Mouse (Mus musculus) MEL (cell line): ENCODE data around the gene Tbr1. TPM values are rescaled to one million over a fixed set of nuclear protein-coding genes. Genes with fewer than 3 reads are reported as not detected.

ENCODE experiments used
- DNase-seq: peaks from one replicate; pipeline ENCODE4 v3.0.0; 2011; ENCODE audit warnings: low read depth, low spot score
- H3K27ac ChIP-seq: 2 replicates; pipeline ENCODE4 v1.5.1; 2012; ENCODE audit warnings: low read depth, mild to moderate bottlenecking, control low read depth, low read length, moderate library complexity; ENCODE audit not compliant: control insufficient read depth
- H3K27me3 ChIP-seq, 2 experiments: fragments of 150-350 bp in 1 of 2; sonication (generic) in 1 of 2; 2 replicates each; pipeline ENCODE4 v1.6.1; 2012; ENCODE audit warnings: low read length in 2 of 2, mild to moderate bottlenecking in 2 of 2, improper control_type of control experiment in 1 of 2, moderate library complexity in 1 of 2; ENCODE audit not compliant: insufficient read depth in 2 of 2, control insufficient read depth in 1 of 2
- H3K36me3 ChIP-seq, 2 experiments: 2 replicates each; pipeline ENCODE4 v1.6.1; 2012 to 2014; ENCODE audit warnings: low read length in 2 of 2, improper control_type of control experiment in 1 of 2, inconsistent platforms in 1 of 2, mild to moderate bottlenecking in 1 of 2; ENCODE audit not compliant: insufficient read depth in 2 of 2, control insufficient read depth in 1 of 2
- H3K4me1 ChIP-seq, 2 experiments: fragments of 150-350 bp in 1 of 2; sonication (generic) in 1 of 2; 2 replicates each; pipeline ENCODE4 v1.6.1; 2012; ENCODE audit warnings: low read length in 2 of 2, improper control_type of control experiment in 1 of 2, mild to moderate bottlenecking in 1 of 2; ENCODE audit not compliant: insufficient read depth in 2 of 2, control insufficient read depth in 1 of 2
- H3K4me3 ChIP-seq, 2 experiments: fragments of 150-350 bp in 1 of 2; sonication (generic) in 1 of 2; 2 replicates each; pipeline ENCODE4 v1.5.1; 2012; ENCODE audit warnings: low read depth in 2 of 2, low read length in 2 of 2, mild to moderate bottlenecking in 2 of 2, moderate library complexity in 2 of 2, control low read depth in 1 of 2, improper control_type of control experiment in 1 of 2; ENCODE audit not compliant: control insufficient read depth in 1 of 2, insufficient read depth in 1 of 2
- H3K79me2 ChIP-seq: 2 replicates; pipeline ENCODE4 v1.6.1; 2012; ENCODE audit warnings: mild to moderate bottlenecking, low read length, moderate library complexity; ENCODE audit not compliant: control insufficient read depth, poor library complexity, insufficient read depth
- H3K9ac ChIP-seq: 2 replicates; pipeline ENCODE4 v1.6.1; 2012; ENCODE audit warnings: low read depth, mild to moderate bottlenecking, control low read depth, low read length, moderate library complexity; ENCODE audit not compliant: control insufficient read depth, poor library complexity, severe bottlenecking
- H3K9me3 ChIP-seq: fragments of 150-350 bp; sonication (generic); replicated peaks from 2 replicates; pipeline ENCODE4 v1.6.1; 2012; ENCODE audit warnings: mild to moderate bottlenecking, low read length, improper control_type of control experiment, moderate library complexity; ENCODE audit not compliant: insufficient read depth
- BHLHE40 ChIP-seq: IDR thresholded peaks from 2 replicates; pipeline ENCODE4 v1.6.1; 2012; ENCODE audit warnings: low read depth, mild to moderate bottlenecking, inconsistent platforms, low read length, improper control_type of control experiment, borderline replicate concordance
- CHD1 ChIP-seq: IDR thresholded peaks from 2 replicates; pipeline ENCODE4 v1.6.1; 2012; ENCODE audit warnings: low read depth, mild to moderate bottlenecking, inconsistent platforms, low read length, improper control_type of control experiment
- EP300 ChIP-seq, 2 experiments: IDR thresholded peaks; 2 replicates each; pipeline ENCODE4 v1.6.1; 2011; ENCODE audit warnings: improper control_type of control experiment in 2 of 2, low read length in 2 of 2, low read depth in 1 of 2, mild to moderate bottlenecking in 1 of 2
- ETS1 ChIP-seq: IDR thresholded peaks from 2 replicates; pipeline ENCODE4 v1.6.1; 2012; ENCODE audit warnings: low read depth, mild to moderate bottlenecking, inconsistent platforms, low read length, improper control_type of control experiment, moderate library complexity
- GABPA ChIP-seq: IDR thresholded peaks from 2 replicates; pipeline ENCODE4 v1.6.1; 2012; ENCODE audit warnings: low read depth, mild to moderate bottlenecking, inconsistent platforms, low read length, improper control_type of control experiment, moderate library complexity
- GATA1 ChIP-seq: IDR thresholded peaks from 2 replicates; pipeline ENCODE4 v1.6.1; 2011; ENCODE audit warnings: low read depth, low read length, improper control_type of control experiment
- MYB ChIP-seq: IDR thresholded peaks from 2 replicates; pipeline ENCODE4 v1.6.1; 2011; ENCODE audit warnings: mild to moderate bottlenecking, low read depth, low read length, improper control_type of control experiment
- NELFE ChIP-seq: IDR thresholded peaks from 2 replicates; pipeline ENCODE4 v1.6.1; 2011; ENCODE audit warnings: low read depth, low read length, improper control_type of control experiment
- POLR2AphosphoS2 ChIP-seq: IDR thresholded peaks from 2 replicates; pipeline ENCODE4 v1.6.1; 2011; ENCODE audit warnings: low read length, improper control_type of control experiment
- RAD21 ChIP-seq: IDR thresholded peaks from 2 replicates; pipeline ENCODE4 v1.6.1; 2011; ENCODE audit warnings: mild to moderate bottlenecking, low read depth, low read length, improper control_type of control experiment
- SIN3A ChIP-seq: IDR thresholded peaks from 2 replicates; pipeline ENCODE4 v1.6.1; 2012; ENCODE audit warnings: low read length, improper control_type of control experiment, inconsistent platforms
- TAL1 ChIP-seq: IDR thresholded peaks from 2 replicates; pipeline ENCODE4 v1.6.1; 2012; ENCODE audit warnings: mild to moderate bottlenecking, inconsistent platforms, low read length, moderate library complexity, mixed read lengths
- TBP ChIP-seq: IDR thresholded peaks from 2 replicates; pipeline ENCODE4 v1.8.0; 2011; ENCODE audit warnings: low read depth, low read length, improper control_type of control experiment
- TCF12 ChIP-seq: IDR thresholded peaks from 2 replicates; pipeline ENCODE4 v1.6.1; 2014; ENCODE audit warnings: low read depth, mild to moderate bottlenecking, inconsistent platforms, low read length, improper control_type of control experiment, moderate library complexity
- USF1 ChIP-seq: IDR thresholded peaks from 2 replicates; pipeline ENCODE4 v1.6.1; 2014; ENCODE audit warnings: low read depth, mild to moderate bottlenecking, inconsistent platforms, low read length, improper control_type of control experiment, moderate library complexity
- USF2 ChIP-seq, 2 experiments: IDR thresholded peaks; 2 replicates each; pipeline ENCODE4 v1.6.1; 2011 to 2012; ENCODE audit warnings: improper control_type of control experiment in 2 of 2, low read length in 2 of 2, borderline replicate concordance in 1 of 2, inconsistent platforms in 1 of 2, low read depth in 1 of 2, mild to moderate bottlenecking in 1 of 2; ENCODE audit not compliant: insufficient read depth in 1 of 2
- ZC3H11A ChIP-seq: IDR thresholded peaks from 2 replicates; pipeline ENCODE4 v1.6.1; 2012; ENCODE audit warnings: low read depth, mild to moderate bottlenecking, inconsistent platforms, low read length, improper control_type of control experiment
- ZKSCAN1 ChIP-seq: IDR thresholded peaks from 2 replicates; pipeline ENCODE4 v1.6.1; 2012; ENCODE audit warnings: low read depth, mild to moderate bottlenecking, inconsistent platforms, low read length, improper control_type of control experiment, moderate library complexity
- ZMIZ1 ChIP-seq: IDR thresholded peaks from 2 replicates; pipeline ENCODE4 v1.6.1; 2012; ENCODE audit warnings: low read depth, mild to moderate bottlenecking, inconsistent platforms, low read length, improper control_type of control experiment, moderate library complexity
- ZNF384 ChIP-seq: IDR thresholded peaks from 2 replicates; pipeline ENCODE4 v1.6.1; 2012; ENCODE audit warnings: low read depth, mild to moderate bottlenecking, inconsistent platforms, low read length, improper control_type of control experiment
- polyA plus RNA-seq, 2 experiments: library from polyadenylated mRNA; stranded (reverse) in 1 of 2; unstranded in 1 of 2; fragments of >175 nt in 1 of 2; fragments of >200 nt in 1 of 2; gene quantifications; 2 replicates each; pipeline versions ENCODE4 v1.2.1 to v1.2.4; 2012; ENCODE audit warnings: low replicate concordance in 2 of 2, low read depth in 1 of 2; ENCODE audit not compliant: insufficient read length in 2 of 2, insufficient read depth in 1 of 2, missing spikeins in 1 of 2
- total RNA-seq: library from RNA; depleted of rRNA; stranded (reverse); fragments of 300-350 nt; gene quantifications from 2 replicates; pipeline ENCODE4 v1.2.3, GENCODE M21; 2012

The Tbr1 gene
- total and polyA plus RNA-seq, 3 experiments = 0.11 TPM; not detected in 2

DNA sequence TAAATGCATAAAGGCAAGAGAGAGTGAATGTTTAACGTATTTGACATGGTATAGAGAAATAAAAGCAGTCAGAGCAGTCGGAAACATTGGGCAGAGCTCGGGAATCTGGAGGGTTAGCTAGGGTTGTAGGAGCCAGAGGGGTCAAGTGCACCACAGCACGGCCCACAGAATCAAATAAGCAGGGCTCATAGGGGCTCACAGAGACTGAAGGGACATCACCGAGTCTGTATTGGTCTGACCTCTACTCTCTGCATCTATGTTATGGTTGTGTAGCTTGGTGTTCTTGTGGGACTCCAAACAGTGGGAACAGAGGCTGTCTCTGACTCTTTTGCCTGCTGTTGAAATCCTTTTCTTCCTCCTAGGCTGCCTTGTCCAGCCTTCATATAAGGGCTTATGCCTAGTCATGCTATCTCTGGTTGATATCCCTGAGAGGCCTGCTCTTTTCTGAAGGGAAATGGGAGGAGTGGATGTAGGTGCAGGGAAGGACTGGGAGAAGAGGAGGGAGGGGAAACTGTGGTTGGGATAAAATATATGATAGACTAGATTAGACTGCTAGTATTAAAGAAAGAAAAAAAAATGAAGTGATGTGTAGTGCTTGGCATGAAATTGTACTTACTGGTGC, 43.4 kb upstream of the Tbr1 start:
- DNase-seq = no peak
- Histone ChIP-seq H3K27ac (no peak overlapping the region), H3K36me3 (peaks cover 5 to 27% of the 10 kb centered on the region in 2 experiments), H3K79me2 (peaks cover 11% of the 10 kb centered on the region; the same call in 1 of the 2 replicates), H3K9me3 (no peaks in the 10 kb centered on the region), H3K4me1 (peaks cover 1 to 3% of the 10 kb centered on the region in 2 experiments; a peak in 3 of 4 replicates), H3K9ac (no peak overlapping the region), H3K27me3 (no peaks in the 10 kb centered on the region), H3K4me3 (no peak overlapping the region)
- TF ChIP-seq EP300 (IDR thresholded peaks at IDR 0.05; ENCODE audit: low read depth in 1 of 2, low read length in 2 of 2) = no peak
- no peak for TF ChIP-seq TCF12
- TF ChIP-seq ZC3H11A = no peak
- TF ChIP-seq BHLHE40 = no peak
- no peak for TF ChIP-seq GATA1
- TF ChIP-seq NELFE = no peak
- TF ChIP-seq USF2 (IDR thresholded peaks at IDR 0.05; ENCODE audit: borderline replicate concordance in 1 of 2, insufficient read depth in 1 of 2, low read depth in 1 of 2, low read length in 2 of 2) = no peak
- no peak for TF ChIP-seq CHD1

DNA sequence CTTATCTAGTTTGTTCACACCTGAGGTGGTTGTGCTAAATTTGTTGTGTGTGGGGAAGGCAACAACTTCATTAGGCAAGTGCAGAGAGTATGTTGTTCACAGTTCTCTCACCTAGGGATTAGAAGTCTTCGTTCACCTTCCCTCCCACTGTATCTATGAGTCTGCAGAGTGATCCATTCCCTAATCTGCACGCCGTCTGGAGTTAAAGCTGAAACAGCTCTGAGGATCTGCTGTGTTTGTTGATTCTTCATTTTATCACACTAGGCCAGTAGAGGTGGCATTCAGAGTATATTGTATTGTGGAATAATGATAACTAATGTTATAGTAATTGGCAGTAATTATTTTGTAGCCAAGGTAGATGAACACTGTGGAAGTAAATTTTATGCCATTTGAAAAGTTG, 42.7 kb upstream of the Tbr1 start:
- H3K9me3 ChIP-seq = no peaks in the 10 kb centered on the region
- H3K36me3 ChIP-seq = peaks cover 3 to 29% of the 10 kb centered on the region in 2 experiments
- no peak overlapping the region for H3K4me3 ChIP-seq
- H3K27ac ChIP-seq = no peak overlapping the region
- H3K27me3 ChIP-seq = no peaks in the 10 kb centered on the region
- H3K4me1 ChIP-seq = peaks cover 1 to 3% of the 10 kb centered on the region in 2 experiments; a peak in 3 of 4 replicates
- DNase-seq = no peak
- H3K9ac ChIP-seq = no peak overlapping the region
- TF ChIP-seq TCF12 (no peak), TAL1 (no peak), ETS1 (no peak), ZMIZ1 (no peak), POLR2AphosphoS2 (no peak), GABPA (no peak), RAD21 (no peak), ZKSCAN1 (no peak), ZNF384 (no peak), SIN3A (no peak), MYB (no peak), BHLHE40 (no peak), USF1 (no peak), TBP (no peak)
- H3K79me2 ChIP-seq = peaks cover 9% of the 10 kb centered on the region; the same call in 1 of the 2 replicates
